Mouse (Mus musculus) heart, embryonic 12.5 days (tissue): ENCODE results near the gene Shc3. TPM values are rescaled to one million over a fixed set of nuclear protein-coding genes. Genes with fewer than 3 reads are reported as not detected.

ENCODE experiments used
- ATAC-seq: fragments of 200-750 bp; cut with Nextera tagmentation; 2 replicates; pipeline ENCODE4 v1.8.0; 2017; ENCODE audit warnings: moderate TSS enrichment, moderate library complexity; ENCODE audit not compliant: insufficient number of reproducible peaks, low FRiP score
- H3K27ac ChIP-seq: fragments of 300-500 bp; sonication (generic); 2 replicates; pipeline ENCODE4 v1.5.1; 2016; ENCODE audit warnings: mild to moderate bottlenecking, moderate library complexity; ENCODE audit not compliant: poor library complexity, severe bottlenecking
- H3K27me3 ChIP-seq: fragments of 300-500 bp; sonication (generic); replicated peaks from 2 replicates; pipeline ENCODE4 v1.6.1; 2016; ENCODE audit warnings: mild to moderate bottlenecking, moderate library complexity
- H3K36me3 ChIP-seq: fragments of 300-500 bp; sonication (generic); 2 replicates; pipeline ENCODE4 v1.6.1; 2016; ENCODE audit warnings: mild to moderate bottlenecking, moderate library complexity
- H3K4me1 ChIP-seq: fragments of 300-500 bp; sonication (generic); replicated peaks from 2 replicates; pipeline ENCODE4 v1.6.1; 2016; ENCODE audit warnings: mild to moderate bottlenecking
- H3K4me2 ChIP-seq: fragments of 300-500 bp; sonication (generic); 2 replicates; pipeline ENCODE4 v1.6.1; 2016; ENCODE audit warnings: mild to moderate bottlenecking, moderate library complexity
- H3K4me3 ChIP-seq: fragments of 300-500 bp; sonication (generic); 2 replicates; pipeline ENCODE4 v1.5.1; 2016; ENCODE audit warnings: mild to moderate bottlenecking
- H3K9ac ChIP-seq: fragments of 300-500 bp; sonication (generic); 2 replicates; pipeline ENCODE4 v1.6.1; 2016; ENCODE audit warnings: mild to moderate bottlenecking, moderate library complexity
- H3K9me3 ChIP-seq: fragments of 300-500 bp; sonication (generic); replicated peaks from 2 replicates; pipeline ENCODE4 v1.6.1; 2016; ENCODE audit warnings: mild to moderate bottlenecking, moderate library complexity
- WGBS: fragments of 180-500 bp; shearing (Covaris S2); methylation state at CpG from one replicate; pipeline ENCODE4 v1.1.7; 2016; 5-methylcytosine and 5-hydroxymethylcytosine counted together
- polyA plus RNA-seq: library from polyadenylated mRNA; unstranded; fragments of >200 nt; fragmentation: Nextera tagmentation; extraction: Ambion mirVana; gene quantifications from 2 replicates; pipeline ENCODE4 v1.2.1, GENCODE M21; 2016

Gene Shc3
- polyA plus RNA-seq, 1 experiment from 2014 or later, result 0.26 TPM

GRCm38 (mm10) chr13:51437105-51438085 lies 131.8 kb downstream of the Shc3 start:
- Histone ChIP-seq H3K27me3 (no peaks in the 10 kb centered on the region), H3K9me3 (no peaks in the 10 kb centered on the region), H3K4me1 (peaks cover 9% of the 10 kb centered on the region), H3K36me3 (no peaks in the 10 kb centered on the region), H3K4me2 (no peak overlapping the region), H3K27ac (no peak overlapping the region), H3K4me3 (no peak overlapping the region), H3K9ac (no peak overlapping the region)
- ATAC-seq, result no peak
- WGBS, result 75% methylated on average over 14 of the region's 14 CpGs

GRCm38 (mm10) chr13:51435146-51435545 lies 134.1 kb downstream of the Shc3 start:
- no peak for ATAC-seq
- no peaks in the 10 kb centered on the region for H3K27me3 ChIP-seq
- no peak overlapping the region for H3K4me2 ChIP-seq
- 58% methylated on average over 2 of the region's 2 CpGs for WGBS
- no peak overlapping the region for H3K4me3 ChIP-seq
- no peaks in the 10 kb centered on the region for H3K9me3 ChIP-seq
- H3K36me3 ChIP-seq, result no peaks in the 10 kb centered on the region
- no peak overlapping the region for H3K9ac ChIP-seq
- peaks cover 9% of the 10 kb centered on the region for H3K4me1 ChIP-seq
- H3K27ac ChIP-seq, result no peak overlapping the region

GRCm38 (mm10) chr13:51434460-51434859 lies 134.8 kb downstream of the Shc3 start:
- no peak for ATAC-seq
- Histone ChIP-seq H3K4me1 (peaks cover 9% of the 10 kb centered on the region), H3K27me3 (no peaks in the 10 kb centered on the region), H3K27ac (no peak overlapping the region), H3K4me3 (no peak overlapping the region), H3K36me3 (no peaks in the 10 kb centered on the region), H3K9ac (no peak overlapping the region), H3K9me3 (no peaks in the 10 kb centered on the region), H3K4me2 (no peak overlapping the region)
- WGBS, result 52% methylated on average over 2 of the region's 2 CpGs

- Histone ChIP-seq H3K4me1 (peaks cover 9% of the 10 kb centered on the region), H3K9me3 (no peaks in the 10 kb centered on the region), H3K27ac (no peak overlapping the region), H3K4me3 (no peak overlapping the region), H3K36me3 (no peaks in the 10 kb centered on the region), H3K4me2 (no peak overlapping the region), H3K9ac (no peak overlapping the region), H3K27me3 (no peaks in the 10 kb centered on the region)
- 55% methylated on average over 3 of the region's 3 CpGs for WGBS
- no peak for ATAC-seq
Measured at GRCm38 (mm10) chr13:51433371-51433770, 135.8 kb downstream of the Shc3 start.

- no peaks in the 10 kb centered on the region for H3K4me1 ChIP-seq
- H3K9me3 ChIP-seq, result 0 out of 2 replicates have a peak, but pooled peaks cover 3% of the 10 kb centered on the region
- ATAC-seq, result no peak
- H3K4me3 ChIP-seq, result no peak overlapping the region
- no peak overlapping the region for H3K9ac ChIP-seq
- WGBS, result 78% methylated on average over 4 of the region's 4 CpGs
- H3K27me3 ChIP-seq, result no peaks in the 10 kb centered on the region
- peaks cover 6% of the 10 kb centered on the region; the same call in 1 of the 2 replicates for H3K36me3 ChIP-seq
- H3K4me2 ChIP-seq, result no peak overlapping the region
- no peak overlapping the region for H3K27ac ChIP-seq
Measured at GRCm38 (mm10) chr13:51425662-51426443, 143.4 kb downstream of the Shc3 start.

- no peak for ATAC-seq
- Histone ChIP-seq H3K27ac (no peak overlapping the region), H3K27me3 (no peaks in the 10 kb centered on the region), H3K9me3 (0 out of 2 replicates have a peak, but pooled peaks cover 3% of the 10 kb centered on the region), H3K4me1 (no peaks in the 10 kb centered on the region), H3K36me3 (peaks cover 16% of the 10 kb centered on the region), H3K4me2 (peak overlapping the region; percentile 39; the same call in 1 of the 2 replicates), H3K4me3 (no peak overlapping the region), H3K9ac (no peak overlapping the region)
- 16% methylated on average over 5 of the region's 5 CpGs for WGBS
Measured at GRCm38 (mm10) chr13:51424647-51425046, 144.6 kb downstream of the Shc3 start.

- no peak overlapping the region for H3K27ac ChIP-seq
- WGBS, result 64% methylated on average over 9 of the region's 9 CpGs
- no peak for ATAC-seq
- no peak overlapping the region for H3K4me3 ChIP-seq
- no peak overlapping the region for H3K4me2 ChIP-seq
- no peaks in the 10 kb centered on the region for H3K27me3 ChIP-seq
- H3K36me3 ChIP-seq, result peaks cover 23% of the 10 kb centered on the region
- H3K9ac ChIP-seq, result no peak overlapping the region
- no peaks in the 10 kb centered on the region for H3K4me1 ChIP-seq
- H3K9me3 ChIP-seq, result 0 out of 2 replicates have a peak, but pooled peaks cover 3% of the 10 kb centered on the region
Measured at GRCm38 (mm10) chr13:51423647-51424046, 145.6 kb downstream of the Shc3 start.

- H3K27me3 ChIP-seq, result no peaks in the 10 kb centered on the region
- H3K4me3 ChIP-seq, result no peak overlapping the region
- no peak overlapping the region for H3K9ac ChIP-seq
- WGBS, result 79% methylated on average over 9 of the region's 9 CpGs
- 0 out of 2 replicates have a peak, but pooled peaks cover under 1% of the 10 kb centered on the region for H3K9me3 ChIP-seq
- no peak for ATAC-seq
- H3K36me3 ChIP-seq, result peaks cover 23% of the 10 kb centered on the region
- no peak overlapping the region for H3K4me2 ChIP-seq
- no peak overlapping the region for H3K27ac ChIP-seq
- H3K4me1 ChIP-seq, result peaks cover 13% of the 10 kb centered on the region
Measured at GRCm38 (mm10) chr13:51420861-51421260, 148.4 kb downstream of the Shc3 start.

- Histone ChIP-seq H3K4me3 (no peak overlapping the region), H3K27ac (no peak overlapping the region), H3K4me2 (no peak overlapping the region), H3K4me1 (peaks cover 13% of the 10 kb centered on the region), H3K36me3 (peaks cover 35% of the 10 kb centered on the region), H3K9ac (no peak overlapping the region), H3K27me3 (no peaks in the 10 kb centered on the region), H3K9me3 (peaks cover 11% of the 10 kb centered on the region)
- ATAC-seq, result no peak
- 87% methylated on average over 15 of the region's 15 CpGs for WGBS
Measured at GRCm38 (mm10) chr13:51419501-51419900, 149.7 kb downstream of the Shc3 start.

GRCm38 (mm10) chr13:51418942-51419451 lies 150.2 kb downstream of the Shc3 start:
- no peak overlapping the region for H3K27ac ChIP-seq
- peaks cover 11% of the 10 kb centered on the region for H3K9me3 ChIP-seq
- peaks cover 36% of the 10 kb centered on the region for H3K36me3 ChIP-seq
- no peak overlapping the region for H3K4me3 ChIP-seq
- ATAC-seq, result no peak
- peak overlapping the region; percentile 44 for H3K4me2 ChIP-seq
- no peaks in the 10 kb centered on the region for H3K27me3 ChIP-seq
- H3K4me1 ChIP-seq, result peaks cover 13% of the 10 kb centered on the region
- H3K9ac ChIP-seq, result peak overlapping the region; percentile 40; the same call in 1 of the 2 replicates
- WGBS, result 69% methylated on average over 19 of the region's 19 CpGs
